Mouse (Mus musculus): Measurements from ENCODE around the gene Slc35b2. TPM values are rescaled to one million over a fixed set of nuclear protein-coding genes. Genes with fewer than 3 reads are reported as not detected.

Gene Slc35b2
- polyA plus RNA-seq, 1 experiment from 2014 or later, result 127 TPM

- 90% methylated on average over 6 of the region's 6 CpGs for WGBS
Measured at GRCm38 (mm10) chr17:45582188-45582587, 18.5 kb downstream of the Slc35b2 start.

GRCm38 (mm10) chr17:45582715-45583355 is 19.2 kb downstream of the Slc35b2 start:
- Histone ChIP-seq H3K9me3 (0 out of 2 replicates have a peak, but pooled peaks cover 3% of the 10 kb centered on the region), H3K27ac (no peak overlapping the region), H3K9ac (no peak overlapping the region), H3K4me3 (no peak overlapping the region), H3K4me2 (replicated peaks) (no peak overlapping the region), H3K36me3 (peaks cover 18% of the 10 kb centered on the region), H3K4me1 (peaks cover 35% of the 10 kb centered on the region), H3K27me3 (no peaks in the 10 kb centered on the region)
- no peak for ATAC-seq (ENCODE audit: low FRiP score, low read depth)
- 70% methylated on average over 6 of the region's 6 CpGs for WGBS

More at GRCm38 (mm10) chr17:45582188-45582587, 18.5 kb downstream of the Slc35b2 start:
- Histone ChIP-seq H3K27me3 (no peaks in the 10 kb centered on the region), H3K4me1 (peaks cover 35% of the 10 kb centered on the region), H3K4me3 (no peak overlapping the region), H3K27ac (no peak overlapping the region), H3K36me3 (peaks cover 11% of the 10 kb centered on the region), H3K4me2 (replicated peaks) (no peak overlapping the region), H3K9me3 (0 out of 2 replicates have a peak, but pooled peaks cover 3% of the 10 kb centered on the region), H3K9ac (no peak overlapping the region)
- no peak for ATAC-seq (ENCODE audit: low FRiP score, low read depth)

GRCm38 (mm10) chr17:45584096-45584896 is 20.6 kb downstream of the Slc35b2 start:
- Histone ChIP-seq H3K9ac (no peak overlapping the region), H3K4me1 (peaks cover 35% of the 10 kb centered on the region), H3K4me2 (replicated peaks) (peak overlapping the region; percentile 21), H3K4me3 (no peak overlapping the region), H3K27ac (peak overlapping the region; percentile 74), H3K9me3 (0 out of 2 replicates have a peak, but pooled peaks cover 3% of the 10 kb centered on the region), H3K36me3 (peaks cover 32% of the 10 kb centered on the region), H3K27me3 (no peaks in the 10 kb centered on the region)
- 36% methylated on average over 12 of the region's 12 CpGs for WGBS
- ATAC-seq (ENCODE audit: low FRiP score, low read depth), result peak; percentile 62

GRCm38 (mm10) chr17:45584939-45585678 is 21.4 kb downstream of the Slc35b2 start:
- Histone ChIP-seq H3K27ac (peak overlapping the region; percentile 74), H3K4me2 (replicated peaks) (peak overlapping the region; percentile 21), H3K4me1 (peaks cover 35% of the 10 kb centered on the region), H3K9me3 (0 out of 2 replicates have a peak, but pooled peaks cover 3% of the 10 kb centered on the region), H3K9ac (0 out of 2 replicates have a peak overlapping the region, but pooled peaks have one; percentile 45), H3K27me3 (no peaks in the 10 kb centered on the region), H3K4me3 (no peak overlapping the region), H3K36me3 (peaks cover 38% of the 10 kb centered on the region)
- peak; percentile 46 for ATAC-seq (ENCODE audit: low FRiP score, low read depth)
- WGBS, result 22% methylated on average over 14 of the region's 14 CpGs

- Histone ChIP-seq H3K4me3 (no peak overlapping the region), H3K4me1 (peaks cover 41% of the 10 kb centered on the region), H3K36me3 (peaks cover 38% of the 10 kb centered on the region), H3K4me2 (replicated peaks) (no peak overlapping the region), H3K27ac (peak overlapping the region; percentile 74; the same call in 1 of the 2 replicates), H3K9ac (0 out of 2 replicates have a peak overlapping the region, but pooled peaks have one; percentile 45), H3K27me3 (no peaks in the 10 kb centered on the region), H3K9me3 (0 out of 2 replicates have a peak, but pooled peaks cover 3% of the 10 kb centered on the region)
- 74% methylated on average over 23 of the region's 23 CpGs for whole genome bisulfite sequencing
- ATAC-seq (ENCODE audit: low FRiP score, low read depth), result no peak
Measured at GRCm38 (mm10) chr17:45585725-45586448, 22.2 kb downstream of the Slc35b2 start.

- over 99% methylated on average over 3 of the region's 3 CpGs for WGBS
- H3K27me3 ChIP-seq, result no peaks in the 10 kb centered on the region
- 0 out of 2 replicates have a peak overlapping the region, but pooled peaks have one; percentile 74 for H3K27ac ChIP-seq
- H3K36me3 ChIP-seq, result peaks cover 38% of the 10 kb centered on the region
- H3K4me1 ChIP-seq, result peaks cover 41% of the 10 kb centered on the region
- H3K9me3 ChIP-seq, result 0 out of 2 replicates have a peak, but pooled peaks cover 3% of the 10 kb centered on the region
- H3K9ac ChIP-seq, result no peak overlapping the region
- ATAC-seq (ENCODE audit: low FRiP score, low read depth), result no peak
- no peak overlapping the region for H3K4me2 ChIP-seq (replicated peaks)
- H3K4me3 ChIP-seq, result no peak overlapping the region
Measured at GRCm38 (mm10) chr17:45586449-45586837, 22.8 kb downstream of the Slc35b2 start.

- H3K36me3 ChIP-seq, result peaks cover 38% of the 10 kb centered on the region
- 0 out of 2 replicates have a peak, but pooled peaks cover 3% of the 10 kb centered on the region for H3K9me3 ChIP-seq
- 89% methylated on average over 7 of the region's 7 CpGs for WGBS
- H3K9ac ChIP-seq, result no peak overlapping the region
- no peak overlapping the region for H3K4me3 ChIP-seq
- peaks cover 57% of the 10 kb centered on the region for H3K4me1 ChIP-seq
- no peaks in the 10 kb centered on the region for H3K27me3 ChIP-seq
- ATAC-seq (ENCODE audit: low FRiP score, low read depth), result no peak
- no peak overlapping the region for H3K4me2 ChIP-seq (replicated peaks)
- H3K27ac ChIP-seq, result no peak overlapping the region
Measured at GRCm38 (mm10) chr17:45588370-45588769, 24.7 kb downstream of the Slc35b2 start.

GRCm38 (mm10) chr17:45589236-45589635 is 25.6 kb downstream of the Slc35b2 start:
- Histone ChIP-seq H3K4me2 (replicated peaks) (no peak overlapping the region), H3K9me3 (0 out of 2 replicates have a peak, but pooled peaks cover 3% of the 10 kb centered on the region), H3K27ac (no peak overlapping the region), H3K4me3 (no peak overlapping the region), H3K36me3 (peaks cover 38% of the 10 kb centered on the region), H3K4me1 (peaks cover 60% of the 10 kb centered on the region), H3K27me3 (peaks cover 7% of the 10 kb centered on the region), H3K9ac (no peak overlapping the region)
- ATAC-seq (ENCODE audit: low FRiP score, low read depth), result no peak
- 92% methylated on average over 7 of the region's 7 CpGs for WGBS

GRCm38 (mm10) chr17:45589844-45590243 is 26.2 kb downstream of the Slc35b2 start:
- ATAC-seq (ENCODE audit: low FRiP score, low read depth), result no peak
- Histone ChIP-seq H3K4me3 (no peak overlapping the region), H3K27ac (no peak overlapping the region), H3K27me3 (peaks cover 13% of the 10 kb centered on the region), H3K9ac (no peak overlapping the region), H3K4me1 (peaks cover 60% of the 10 kb centered on the region), H3K4me2 (replicated peaks) (no peak overlapping the region), H3K9me3 (0 out of 2 replicates have a peak, but pooled peaks cover 3% of the 10 kb centered on the region), H3K36me3 (peaks cover 38% of the 10 kb centered on the region)
- WGBS, result 91% methylated on average over 8 of the region's 8 CpGs

GRCm38 (mm10) chr17:45590410-45590809 is 26.7 kb downstream of the Slc35b2 start:
- H3K27ac ChIP-seq, result no peak overlapping the region
- H3K4me1 ChIP-seq, result peaks cover 58% of the 10 kb centered on the region
- 61% methylated on average over 6 of the region's 6 CpGs for WGBS
- H3K9me3 ChIP-seq, result 0 out of 2 replicates have a peak, but pooled peaks cover 3% of the 10 kb centered on the region
- H3K36me3 ChIP-seq, result peaks cover 38% of the 10 kb centered on the region
- H3K4me3 ChIP-seq, result no peak overlapping the region
- peaks cover 16% of the 10 kb centered on the region for H3K27me3 ChIP-seq
- H3K4me2 ChIP-seq (replicated peaks), result no peak overlapping the region
- H3K9ac ChIP-seq, result no peak overlapping the region
- ATAC-seq (ENCODE audit: low FRiP score, low read depth), result no peak
